Mouse (Mus musculus): ENCODE data around the gene Atp5b. TPM values are rescaled to one million over a fixed set of nuclear protein-coding genes. Genes with fewer than 3 reads are reported as not detected.

Gene Atp5b
- polyA plus RNA-seq, 1 experiment from 2014 or later, result 2,200 TPM

DNA sequence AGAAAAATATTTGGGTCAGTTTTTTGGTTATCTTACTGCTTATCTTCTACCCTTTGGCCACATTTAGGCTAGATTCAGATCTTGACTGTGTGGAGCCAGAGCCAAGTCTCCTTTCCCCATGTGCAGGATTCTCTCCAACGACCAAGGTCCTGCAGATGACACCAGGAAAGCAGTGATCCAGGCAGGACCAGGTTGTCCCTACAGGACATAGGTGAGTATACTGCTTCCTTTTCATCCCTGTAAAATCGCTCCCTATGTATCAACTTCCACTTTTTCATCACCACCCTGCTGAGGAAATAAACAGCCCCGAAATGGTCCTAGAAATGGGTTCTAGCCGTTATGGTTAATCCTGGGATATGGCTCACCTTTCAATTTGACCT lies 13.2 kb downstream of the Atp5b start:
- Histone ChIP-seq H3K27ac (ENCODE audit: low read depth, low read length) (no peak overlapping the region), H3K9ac (ENCODE audit: low read length) (peak overlapping the region; percentile 84; the same call in 1 of the 2 replicates), H3K4me3 (ENCODE audit: low read depth, low read length) (peak overlapping the region; percentile 99), H3K4me1 (replicated peaks; ENCODE audit: control insufficient read depth, insufficient read depth, low read length) (peaks cover 32% of the 10 kb centered on the region), H3K36me3 (ENCODE audit: control insufficient read depth, insufficient read depth, low read length) (no peaks in the 10 kb centered on the region), H3K9me3 (ENCODE audit: control insufficient read depth, low read length) (no peaks in the 10 kb centered on the region), H3K27me3 (ENCODE audit: control insufficient read depth, insufficient read depth, low read length) (no peaks in the 10 kb centered on the region), H3K4me2 (ENCODE audit: low read depth, low read length, severe bottlenecking) (0 out of 2 replicates have a peak overlapping the region, but pooled peaks have one; percentile 21)
- ATAC-seq (replicated peaks; ENCODE audit: low FRiP score) (no peak), DNase-seq (ENCODE audit: low spot score) (no peak)
- 25% methylated on average over 4 of the region's 4 CpGs for WGBS

DNA sequence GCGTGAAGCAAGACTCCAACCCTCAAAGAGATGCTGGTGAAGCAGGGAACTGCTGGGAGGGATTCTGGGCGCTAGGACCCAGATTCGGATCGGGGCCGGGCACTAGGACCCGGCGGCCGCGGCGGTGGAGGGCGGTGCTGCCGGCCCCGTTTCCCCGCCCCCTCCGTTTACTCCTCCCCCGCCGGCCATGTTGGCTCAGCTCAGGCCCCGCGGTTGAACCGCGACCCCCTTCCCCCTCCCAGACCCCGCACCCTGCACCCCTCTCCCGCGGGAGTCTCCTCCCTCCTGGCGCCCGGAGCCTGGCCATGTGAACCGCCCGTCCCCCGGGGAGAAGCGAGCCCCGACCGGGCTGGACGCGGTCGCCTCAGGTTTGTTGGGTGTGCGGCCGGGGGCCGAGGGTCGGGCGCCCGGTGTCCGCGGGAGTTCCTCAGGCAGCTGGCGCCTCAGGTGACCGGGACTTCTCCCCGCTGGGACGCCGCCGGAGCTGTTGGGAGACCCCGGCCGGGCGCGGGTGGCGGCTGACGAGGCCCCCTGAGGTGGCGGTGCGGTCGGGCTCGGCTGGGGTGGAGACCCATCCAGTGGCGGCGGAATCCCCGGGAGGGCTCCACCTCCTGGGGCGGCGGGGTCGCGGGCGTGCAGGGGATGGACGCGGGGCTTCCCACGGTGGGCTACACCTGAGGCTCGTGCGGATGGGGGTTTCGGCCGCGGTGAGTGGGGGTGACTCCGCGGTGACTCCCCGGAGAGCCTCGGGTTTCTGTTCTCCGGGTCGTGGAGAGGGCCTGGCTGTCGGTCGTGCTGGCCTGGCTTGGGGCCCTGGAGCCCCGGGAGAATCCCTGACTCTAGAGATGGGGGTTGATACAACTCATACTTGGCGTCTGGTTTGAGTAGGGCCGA lies 13.9 kb downstream of the Atp5b start:
- peak; percentile 96 for DNase-seq (ENCODE audit: low spot score)
- H3K4me3 ChIP-seq (ENCODE audit: low read depth, low read length), result peak overlapping the region; percentile 99
- H3K27me3 ChIP-seq (ENCODE audit: control insufficient read depth, insufficient read depth, low read length), result no peaks in the 10 kb centered on the region
- peak overlapping the region; percentile 68 for H3K27ac ChIP-seq (ENCODE audit: low read depth, low read length)
- H3K9me3 ChIP-seq (ENCODE audit: control insufficient read depth, low read length), result no peaks in the 10 kb centered on the region
- peak; percentile 69 for ATAC-seq (replicated peaks; ENCODE audit: low FRiP score)
- H3K4me2 ChIP-seq (ENCODE audit: low read depth, low read length, severe bottlenecking), result peak overlapping the region; percentile 83
- peak overlapping the region; percentile 84 for H3K9ac ChIP-seq (ENCODE audit: low read length)
- H3K36me3 ChIP-seq (ENCODE audit: control insufficient read depth, insufficient read depth, low read length), result no peaks in the 10 kb centered on the region
- WGBS, result under 1% methylated on average over 67 of the region's 86 CpGs
- peaks cover 26% of the 10 kb centered on the region for H3K4me1 ChIP-seq (replicated peaks; ENCODE audit: control insufficient read depth, insufficient read depth, low read length)

DNA sequence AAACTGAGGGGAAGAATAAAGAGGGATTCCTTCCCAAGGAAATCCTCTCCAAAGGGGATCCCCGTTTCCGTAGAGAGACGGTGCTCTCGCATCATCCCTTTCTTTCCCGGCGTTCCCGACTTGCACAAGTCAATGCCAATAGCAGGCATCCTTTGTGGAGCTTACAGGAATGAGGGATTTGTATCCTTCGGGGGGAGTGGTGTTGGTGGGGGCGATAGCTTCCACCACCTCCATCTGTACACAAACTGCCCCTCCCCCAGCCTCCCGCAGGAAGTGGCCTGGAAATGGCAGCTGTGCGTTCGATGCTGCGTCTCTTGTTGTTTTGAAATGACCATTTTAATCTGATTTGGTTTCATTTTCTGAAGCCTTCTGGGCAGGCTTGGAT lies 14.5 kb downstream of the Atp5b start:
- no peak for ATAC-seq (replicated peaks; ENCODE audit: low FRiP score)

DNA sequence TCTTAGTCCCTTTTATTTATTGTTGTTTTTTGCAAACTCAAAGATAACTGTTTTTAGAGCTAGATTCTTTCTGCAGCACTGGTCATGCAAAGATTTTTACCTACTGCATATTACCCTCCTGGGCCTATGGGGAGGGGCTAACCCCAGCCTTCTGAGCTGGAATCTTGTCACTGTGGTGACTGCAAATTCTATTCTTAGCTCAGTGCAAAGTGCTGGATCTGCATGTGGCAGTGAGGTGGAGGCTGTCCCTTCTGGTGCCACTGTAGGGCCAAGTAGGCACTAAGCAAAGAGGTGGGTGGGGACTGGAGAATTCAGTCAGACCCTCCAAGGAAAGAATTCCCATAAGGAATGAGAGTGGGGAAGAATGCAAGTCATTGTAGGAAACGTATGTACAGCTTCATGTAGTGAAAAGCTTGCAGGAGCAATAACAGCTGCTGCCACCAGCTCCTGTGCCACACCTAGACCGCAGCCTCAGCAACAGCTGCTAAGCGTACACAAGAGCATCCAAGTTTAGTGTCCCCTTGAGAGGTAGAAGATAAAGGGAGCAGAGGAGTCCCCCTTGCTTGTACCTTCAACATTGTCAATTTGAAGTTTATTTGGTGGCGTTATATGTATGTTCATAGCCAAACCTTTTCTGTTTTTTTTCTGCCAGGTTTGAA lies 27.2 kb downstream of the Atp5b start:
- H3K27me3 ChIP-seq (ENCODE audit: control insufficient read depth, insufficient read depth, low read length), result no peaks in the 10 kb centered on the region
- WGBS, result 91% methylated on average over 4 of the region's 4 CpGs
- no peak overlapping the region for H3K4me2 ChIP-seq (ENCODE audit: low read depth, low read length, severe bottlenecking)
- no peaks in the 10 kb centered on the region for H3K9me3 ChIP-seq (ENCODE audit: control insufficient read depth, low read length)
- H3K27ac ChIP-seq (ENCODE audit: low read depth, low read length), result no peak overlapping the region
- H3K36me3 ChIP-seq (ENCODE audit: control insufficient read depth, insufficient read depth, low read length), result peaks cover 7% of the 10 kb centered on the region
- peak; percentile 32 for DNase-seq (ENCODE audit: low spot score)
- H3K4me1 ChIP-seq (replicated peaks; ENCODE audit: control insufficient read depth, insufficient read depth, low read length), result no peaks in the 10 kb centered on the region
- no peak overlapping the region for H3K9ac ChIP-seq (ENCODE audit: low read length)
- no peak overlapping the region for H3K4me3 ChIP-seq (ENCODE audit: low read depth, low read length)
- no peak for ATAC-seq (replicated peaks; ENCODE audit: low FRiP score)

More for the DNA sequence above, 14.5 kb downstream of the Atp5b start:
- peaks cover 24% of the 10 kb centered on the region for H3K4me1 ChIP-seq (replicated peaks; ENCODE audit: control insufficient read depth, insufficient read depth, low read length)
- H3K4me2 ChIP-seq (ENCODE audit: low read depth, low read length, severe bottlenecking), result peak overlapping the region; percentile 83
- H3K27ac ChIP-seq (ENCODE audit: low read depth, low read length), result peak overlapping the region; percentile 68; the same call in 1 of the 2 replicates
- no peaks in the 10 kb centered on the region for H3K27me3 ChIP-seq (ENCODE audit: control insufficient read depth, insufficient read depth, low read length)
- WGBS, result under 1% methylated on average over 13 of the region's 13 CpGs
- H3K36me3 ChIP-seq (ENCODE audit: control insufficient read depth, insufficient read depth, low read length), result no peaks in the 10 kb centered on the region
- peak; percentile 64 for DNase-seq (ENCODE audit: low spot score)
- H3K4me3 ChIP-seq (ENCODE audit: low read depth, low read length), result peak overlapping the region; percentile 99
- H3K9ac ChIP-seq (ENCODE audit: low read length), result peak overlapping the region; percentile 84
- H3K9me3 ChIP-seq (ENCODE audit: control insufficient read depth, low read length), result no peaks in the 10 kb centered on the region

DNA sequence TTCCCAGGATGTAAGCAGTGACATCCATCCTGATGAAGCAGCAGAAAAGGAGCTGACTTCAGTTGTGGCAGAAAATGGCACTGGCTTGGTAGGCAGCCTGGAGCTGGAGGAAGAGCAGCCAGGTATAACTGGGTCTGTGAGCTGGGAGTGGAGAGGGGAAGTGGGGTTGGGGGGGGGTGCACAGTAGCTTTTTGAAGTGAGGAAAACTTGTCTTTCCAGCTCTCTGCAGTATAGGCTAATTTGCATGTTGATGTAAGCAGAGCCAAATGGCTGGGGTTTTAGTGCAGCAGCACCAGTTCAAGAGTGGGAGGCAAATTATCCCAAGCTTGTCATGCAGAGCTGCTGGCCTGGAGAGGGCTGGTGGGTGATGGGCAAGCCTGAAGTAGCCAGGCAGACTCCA lies 28.2 kb downstream of the Atp5b start:
- ATAC-seq (replicated peaks; ENCODE audit: low FRiP score) (no peak), DNase-seq (ENCODE audit: low spot score) (peak; percentile 35)
- Histone ChIP-seq H3K27me3 (ENCODE audit: control insufficient read depth, insufficient read depth, low read length) (no peaks in the 10 kb centered on the region), H3K4me2 (ENCODE audit: low read depth, low read length, severe bottlenecking) (no peak overlapping the region), H3K27ac (ENCODE audit: low read depth, low read length) (no peak overlapping the region), H3K36me3 (ENCODE audit: control insufficient read depth, insufficient read depth, low read length) (peaks cover 9% of the 10 kb centered on the region), H3K9me3 (ENCODE audit: control insufficient read depth, low read length) (no peaks in the 10 kb centered on the region), H3K4me1 (replicated peaks; ENCODE audit: control insufficient read depth, insufficient read depth, low read length) (no peaks in the 10 kb centered on the region), H3K9ac (ENCODE audit: low read length) (no peak overlapping the region), H3K4me3 (ENCODE audit: low read depth, low read length) (no peak overlapping the region)

DNA sequence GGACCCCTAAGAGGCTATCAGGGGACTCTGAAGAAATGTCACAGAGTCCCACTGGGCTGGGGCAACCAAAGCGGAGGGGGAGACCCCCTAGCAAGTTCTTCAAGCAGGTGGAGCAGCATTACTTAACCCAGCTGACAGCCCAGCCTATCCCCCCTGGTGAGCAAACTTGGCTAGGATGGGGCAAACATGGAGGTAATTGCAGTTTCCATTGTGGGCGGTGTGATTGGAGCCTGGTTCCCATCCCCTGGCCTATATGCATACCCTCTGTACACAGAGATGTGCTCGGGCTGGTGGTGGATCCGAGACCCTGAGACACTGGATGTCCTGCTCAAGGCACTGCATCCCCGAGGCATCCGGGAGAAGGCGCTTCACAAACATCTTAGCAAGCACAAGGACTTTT lies 40.8 kb downstream of the Atp5b start:
- 96% methylated on average over 7 of the region's 7 CpGs for WGBS

DNA sequence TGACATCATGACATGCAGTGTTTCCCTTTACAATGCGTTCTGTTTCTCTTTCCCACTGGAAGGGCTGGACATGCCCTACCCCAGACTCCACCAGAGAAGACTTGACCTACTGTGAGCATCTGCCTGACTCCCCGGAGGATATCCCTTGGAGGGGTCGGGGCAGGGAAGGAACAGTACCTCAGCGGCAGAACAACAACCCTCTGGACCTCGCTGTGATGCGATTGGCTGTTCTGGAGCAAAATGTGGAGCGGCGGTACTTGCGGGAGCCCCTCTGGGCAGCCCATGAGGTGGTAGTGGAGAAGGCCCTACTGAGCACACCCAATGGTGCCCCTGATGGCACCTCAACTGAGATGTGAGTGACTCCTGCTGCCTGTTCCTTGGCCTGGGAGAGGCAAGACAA lies 41.8 kb downstream of the Atp5b start:
- Histone ChIP-seq H3K4me3 (ENCODE audit: low read depth, low read length) (no peak overlapping the region), H3K27ac (ENCODE audit: low read depth, low read length) (no peak overlapping the region), H3K36me3 (ENCODE audit: control insufficient read depth, insufficient read depth, low read length) (peaks cover 24% of the 10 kb centered on the region), H3K4me1 (replicated peaks; ENCODE audit: control insufficient read depth, insufficient read depth, low read length) (no peaks in the 10 kb centered on the region), H3K9me3 (ENCODE audit: control insufficient read depth, low read length) (no peaks in the 10 kb centered on the region), H3K4me2 (ENCODE audit: low read depth, low read length, severe bottlenecking) (no peak overlapping the region), H3K9ac (ENCODE audit: low read length) (no peak overlapping the region), H3K27me3 (ENCODE audit: control insufficient read depth, insufficient read depth, low read length) (no peaks in the 10 kb centered on the region)
- ATAC-seq (replicated peaks; ENCODE audit: low FRiP score) (no peak), DNase-seq (ENCODE audit: low spot score) (no peak)
- 95% methylated on average over 9 of the region's 9 CpGs for WGBS

More for the DNA sequence above, 40.8 kb downstream of the Atp5b start:
- no peaks in the 10 kb centered on the region for H3K4me1 ChIP-seq (replicated peaks; ENCODE audit: control insufficient read depth, insufficient read depth, low read length)
- no peak overlapping the region for H3K9ac ChIP-seq (ENCODE audit: low read length)
- ATAC-seq (replicated peaks; ENCODE audit: low FRiP score) (no peak), DNase-seq (ENCODE audit: low spot score) (no peak)
- H3K27me3 ChIP-seq (ENCODE audit: control insufficient read depth, insufficient read depth, low read length), result no peaks in the 10 kb centered on the region
- no peak overlapping the region for H3K4me2 ChIP-seq (ENCODE audit: low read depth, low read length, severe bottlenecking)
- H3K27ac ChIP-seq (ENCODE audit: low read depth, low read length), result no peak overlapping the region
- H3K4me3 ChIP-seq (ENCODE audit: low read depth, low read length), result no peak overlapping the region
- no peaks in the 10 kb centered on the region for H3K9me3 ChIP-seq (ENCODE audit: control insufficient read depth, low read length)
- peaks cover 25% of the 10 kb centered on the region for H3K36me3 ChIP-seq (ENCODE audit: control insufficient read depth, insufficient read depth, low read length)

DNA sequence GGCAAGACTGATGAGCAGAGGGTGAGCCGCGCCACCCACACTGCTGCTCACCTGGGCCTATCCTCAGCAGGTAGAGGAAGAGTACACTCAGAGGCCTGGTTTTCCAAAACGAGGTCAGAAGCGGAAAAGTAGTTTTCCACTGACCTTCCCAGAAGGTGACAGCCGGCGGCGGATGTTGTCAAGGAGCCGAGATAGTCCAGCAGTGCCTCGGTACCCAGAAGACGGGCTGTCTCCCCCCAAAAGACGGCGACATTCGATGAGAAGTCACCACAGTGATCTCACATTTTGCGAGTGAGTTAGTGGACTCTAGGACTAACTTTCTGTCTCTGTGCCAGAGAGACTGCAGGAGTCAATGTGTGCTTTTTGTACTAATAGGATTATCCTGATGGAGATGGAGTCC lies 42.9 kb downstream of the Atp5b start:
- Histone ChIP-seq H3K36me3 (ENCODE audit: control insufficient read depth, insufficient read depth, low read length) (peaks cover 19% of the 10 kb centered on the region), H3K9ac (ENCODE audit: low read length) (no peak overlapping the region), H3K4me2 (ENCODE audit: low read depth, low read length, severe bottlenecking) (no peak overlapping the region), H3K4me1 (replicated peaks; ENCODE audit: control insufficient read depth, insufficient read depth, low read length) (no peaks in the 10 kb centered on the region), H3K9me3 (ENCODE audit: control insufficient read depth, low read length) (no peaks in the 10 kb centered on the region), H3K4me3 (ENCODE audit: low read depth, low read length) (no peak overlapping the region), H3K27me3 (ENCODE audit: control insufficient read depth, insufficient read depth, low read length) (no peaks in the 10 kb centered on the region), H3K27ac (ENCODE audit: low read depth, low read length) (no peak overlapping the region)
- no peak for ATAC-seq (replicated peaks; ENCODE audit: low FRiP score)
- no peak for DNase-seq (ENCODE audit: low spot score)
- WGBS, result 93% methylated on average over 14 of the region's 14 CpGs
